Mouse (Mus musculus) cerebellum, adult 2 months (tissue): ENCODE data around the gene Hoxa6. TPM values are rescaled to one million over a fixed set of nuclear protein-coding genes. Genes with fewer than 3 reads are reported as not detected.

Experiments used
- DNase-seq, 2 experiments: peaks; one replicate each; pipeline ENCODE4 v3.0.0; 2021
- H3K27ac ChIP-seq: fragments of 200-500 bp; 2 replicates; pipeline ENCODE4 v1.5.1; 2012; ENCODE audit warnings: low read length, control low read depth, inconsistent platforms; ENCODE audit not compliant: insufficient read depth
- H3K27me3 ChIP-seq: fragments of 200-500 bp; 2 replicates; pipeline ENCODE4 v1.6.1; 2012; ENCODE audit warnings: inconsistent platforms, mild to moderate bottlenecking, low read length, moderate library complexity; ENCODE audit not compliant: control insufficient read depth, insufficient read depth
- H3K4me1 ChIP-seq: fragments of 200-500 bp; 2 replicates; pipeline ENCODE4 v1.6.1; 2011; ENCODE audit warnings: low read length; ENCODE audit not compliant: control insufficient read depth, insufficient read depth
- H3K4me3 ChIP-seq: fragments of 200-500 bp; replicated peaks from 2 replicates; pipeline ENCODE3; 2011; ENCODE audit warnings: mild to moderate bottlenecking, low read depth, low read length, control low read depth; ENCODE audit not compliant: insufficient read depth
- CTCF ChIP-seq: fragments of 200-500 bp; IDR thresholded peaks from 2 replicates; pipeline ENCODE4 v1.5.1; 2011; ENCODE audit warnings: low read depth, mild to moderate bottlenecking, control low read depth, low read length, moderate library complexity, borderline replicate concordance; ENCODE audit not compliant: insufficient read depth
- POLR2A ChIP-seq: fragments of 200-500 bp; IDR thresholded peaks from 2 replicates; pipeline ENCODE4 v1.6.1; 2011; ENCODE audit warnings: low read length, control low read depth, borderline replicate concordance; ENCODE audit not compliant: insufficient read depth
- WGBS: fragments of 180-500 bp; shearing (Covaris S2); methylation state at CpG from one replicate; pipeline ENCODE4 v1.1.7; 2018; 5-methylcytosine and 5-hydroxymethylcytosine counted together
- polyA plus RNA-seq: library from polyadenylated mRNA; depleted of rRNA; stranded (reverse); fragments of >200 nt; gene quantifications from 2 replicates; pipeline ENCODE4 v1.2.3, GENCODE M21; 2012

Gene Hoxa6
- polyA plus RNA-seq, 1 experiment: 0.46 TPM

GRCm38 (mm10) chr6:52178918-52179665, 29.4 kb downstream of the Hoxa6 start:
- DNase-seq: no peak
- Histone ChIP-seq H3K4me3 (no peak overlapping the region), H3K27me3 (peaks cover 3% of the 10 kb centered on the region; the same call in 1 of the 2 replicates), H3K27ac (no peak overlapping the region), H3K4me1 (no peaks in the 10 kb centered on the region)
- TF ChIP-seq POLR2A: no peak
- no peak for TF ChIP-seq CTCF
- WGBS: 3% methylated on average over 4 of the region's 4 CpGs

- TF ChIP-seq POLR2A: no peak
- WGBS: 2% methylated on average over 9 of the region's 9 CpGs
- Histone ChIP-seq H3K27me3 (peaks cover 3% of the 10 kb centered on the region; the same call in 1 of the 2 replicates), H3K27ac (no peak overlapping the region), H3K4me3 (no peak overlapping the region), H3K4me1 (no peaks in the 10 kb centered on the region)
- DNase-seq: no peak
Measured at GRCm38 (mm10) chr6:52177806-52178205, 30.7 kb downstream of the Hoxa6 start.

GRCm38 (mm10) chr6:52177061-52177735, 31.3 kb downstream of the Hoxa6 start, which contains the start of gene 5730596B20Rik:
TSS of gene 5730596B20Rik (plus strand) at chr6:52177498.
- H3K27ac ChIP-seq: no peak within 1 kb of the TSS

DNA sequence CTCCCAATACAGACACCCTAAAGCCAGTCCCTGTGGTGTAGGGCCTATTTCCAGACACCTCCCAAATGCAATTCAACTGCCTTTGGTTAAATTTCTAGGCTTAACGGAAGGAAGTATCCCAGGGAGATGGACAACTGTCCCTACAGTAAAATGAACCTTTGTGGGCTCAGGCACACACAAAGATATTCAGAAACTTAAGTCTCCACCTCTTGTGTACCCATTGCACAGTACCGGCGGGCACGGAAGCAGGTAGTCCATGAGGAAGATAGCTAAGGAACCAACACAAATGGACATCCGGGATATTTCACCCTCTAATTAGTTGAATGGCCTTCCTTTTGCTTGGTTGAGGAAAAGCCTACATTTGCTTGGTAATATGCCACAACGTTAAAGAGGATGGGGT, 32.1 kb downstream of the Hoxa6 start:
- 3% methylated on average over 6 of the region's 6 CpGs for WGBS
- Histone ChIP-seq H3K4me3 (no peak overlapping the region), H3K4me1 (no peaks in the 10 kb centered on the region), H3K27me3 (peaks cover 9% of the 10 kb centered on the region; the same call in 1 of the 2 replicates), H3K27ac (no peak overlapping the region)
- TF ChIP-seq CTCF (no peak), POLR2A (no peak)
- no peak for DNase-seq

More at GRCm38 (mm10) chr6:52177061-52177735, 31.3 kb downstream of the Hoxa6 start, which contains the start of gene 5730596B20Rik:
- no peak for DNase-seq
- TF ChIP-seq POLR2A (no peak), CTCF (no peak)
- no peaks in the 10 kb centered on the region for H3K4me1 ChIP-seq
- peaks cover 5% of the 10 kb centered on the region; the same call in 1 of the 2 replicates for H3K27me3 ChIP-seq
- WGBS: 3% methylated on average over 36 of the region's 36 CpGs
- no peak within 1 kb of the TSS for H3K4me3 ChIP-seq

DNA sequence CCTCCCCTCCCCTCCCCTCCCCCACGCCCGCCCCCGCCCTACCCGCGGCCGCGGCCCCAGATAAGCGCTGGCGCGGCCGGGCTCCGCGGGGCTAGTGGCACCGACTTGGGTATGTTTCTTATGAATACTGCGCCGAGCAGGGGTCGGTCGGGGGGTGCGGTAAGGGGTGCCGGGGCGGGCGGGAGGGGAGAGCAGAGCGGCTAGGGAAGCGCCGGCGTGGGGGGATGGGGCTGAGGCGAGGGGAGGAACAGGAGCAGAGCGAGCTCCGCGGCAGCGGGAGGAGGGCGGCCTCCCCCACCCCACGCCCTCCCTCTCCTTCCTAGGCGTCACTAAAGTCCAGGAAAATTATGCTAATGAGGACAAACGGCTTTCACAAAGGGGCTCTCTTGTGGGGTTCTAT, 32.7 kb downstream of the Hoxa6 start:
- no peaks in the 10 kb centered on the region for H3K4me1 ChIP-seq
- DNase-seq: no peak
- WGBS: under 1% methylated on average over 16 of the region's 35 CpGs
- no peak for TF ChIP-seq CTCF
- no peak for TF ChIP-seq POLR2A
- no peak overlapping the region for H3K27ac ChIP-seq
- H3K4me3 ChIP-seq: no peak overlapping the region
- H3K27me3 ChIP-seq: peaks cover 11% of the 10 kb centered on the region; the same call in 1 of the 2 replicates

- no peak for TF ChIP-seq CTCF
- no peak for TF ChIP-seq POLR2A
- no peaks in the 10 kb centered on the region for H3K4me1 ChIP-seq
- no peak overlapping the region for H3K4me3 ChIP-seq
- no peak overlapping the region for H3K27ac ChIP-seq
- under 1% methylated on average over 41 of the region's 41 CpGs for WGBS
- H3K27me3 ChIP-seq: peaks cover 10% of the 10 kb centered on the region; the same call in 1 of the 2 replicates
- no peak for DNase-seq
Measured at GRCm38 (mm10) chr6:52174968-52175751, 33.4 kb downstream of the Hoxa6 start.

- no peak overlapping the region for H3K27ac ChIP-seq
- WGBS: 8% methylated on average over 4 of the region's 4 CpGs
- no peak for DNase-seq
- no peaks in the 10 kb centered on the region for H3K4me1 ChIP-seq
- no peak overlapping the region for H3K4me3 ChIP-seq
- peaks cover 11% of the 10 kb centered on the region; the same call in 1 of the 2 replicates for H3K27me3 ChIP-seq
- TF ChIP-seq POLR2A (no peak), CTCF (no peak)
Measured at GRCm38 (mm10) chr6:52173648-52174047, 34.9 kb downstream of the Hoxa6 start.
